Comparison of ENCODE assay signal across 17 mouse cellular contexts in genomic region chr1:23653628-23654027, GRCm38 (mm10).
DNase-seq lines count a peak whose midpoint lies in the region; ATAC-seq lines count a peak whose summit lies in the region.
"Had no signal": no experiment of that assay in that cellular context is flagged by ENCODE, and none has a peak within 500 bp of the region (broad histone marks: within the 10 kb centered on the region; RNA-seq: fewer than 3 reads in every experiment).

No protein-coding gene starts in this region.

- H3K27me3 ChIP-seq in hindbrain, embryonic 13.5 days = no peaks in the 10 kb centered on the region
- H3K27me3 ChIP-seq: embryonic facial prominence, embryonic 13.5 days; forebrain, embryonic 13.5 days; heart, embryonic 12.5 days had no signal

- no peak overlapping the region for H3K9ac ChIP-seq in hindbrain, embryonic 13.5 days
- H3K9ac ChIP-seq: embryonic facial prominence, embryonic 13.5 days; forebrain, embryonic 13.5 days; forebrain, postnatal 0 days; heart, embryonic 12.5 days had no signal

- intact Hi-C loops in left cerebral cortex, postnatal 4 days (cut with DNase I) = no loop called here

- no peaks in the 10 kb centered on the region for H3K9me3 ChIP-seq in hindbrain, embryonic 13.5 days
- H3K9me3 ChIP-seq: embryonic facial prominence, embryonic 13.5 days; forebrain, embryonic 13.5 days; heart, embryonic 12.5 days had no signal

- H3K36me3 ChIP-seq in hindbrain, embryonic 13.5 days = no peaks in the 10 kb centered on the region
- H3K36me3 ChIP-seq: embryonic facial prominence, embryonic 13.5 days; heart, embryonic 12.5 days had no signal

- 85% methylated on average over 4 of the region's 4 CpGs for WGBS in hindbrain, embryonic 13.5 days

- no peak overlapping the region for H3K4me3 ChIP-seq in hindbrain, embryonic 13.5 days
- H3K4me3 ChIP-seq: embryonic facial prominence, embryonic 13.5 days; forebrain, embryonic 13.5 days; gastrocnemius, adult 2 months; heart, embryonic 12.5 days had no signal

- no peak overlapping the region for H3K4me2 ChIP-seq in hindbrain, embryonic 13.5 days
- H3K4me2 ChIP-seq: embryonic facial prominence, embryonic 13.5 days; forebrain, embryonic 13.5 days; heart, embryonic 12.5 days had no signal

- no peak overlapping the region for H3K27ac ChIP-seq in hindbrain, embryonic 13.5 days
- H3K27ac ChIP-seq: embryonic facial prominence, embryonic 13.5 days; forebrain, embryonic 13.5 days; gastrocnemius, adult 2 months; hindbrain, postnatal 0 days had no signal

- H3K4me1 ChIP-seq in hindbrain, embryonic 13.5 days (replicated peaks) = peaks cover 9% of the 10 kb centered on the region; the same call in 1 of the 2 replicates
- H3K4me1 ChIP-seq: embryonic facial prominence, embryonic 13.5 days; heart, embryonic 12.5 days had no signal

- no peak for ATAC-seq in hindbrain, embryonic 13.5 days (ENCODE audit: low FRiP score)
- ATAC-seq: forebrain, embryonic 13.5 days; forebrain, postnatal 0 days; hindbrain, postnatal 0 days had no signal

- DNase-seq in cerebellum, adult 11-12 months = peak; percentile 90
- peak; percentile 73 for DNase-seq in cerebellum, adult 8-10 months
- peak; percentile 71 to 81 for DNase-seq in cerebellum, postnatal 14 days
- DNase-seq in embryo, embryonic 11 days = no peak
- DNase-seq in left cerebral cortex, postnatal 4 days = no peak
- DNase-seq: adrenal gland, adult 2 months; adrenal gland, postnatal 25 days; forebrain, postnatal 0 days; gastrocnemius, adult 2 months; gastrocnemius, postnatal 25 days; kidney, adult 11 months; kidney, adult 9 months had no signal

Comparison
In these comparisons a context has a peak if more than half of its experiments do, and no peak if none do; other contexts are left out.
1. DNase-seq: peak in cerebellum, adult 11-12 months (single experiment), cerebellum, adult 8-10 months (single experiment) and cerebellum, postnatal 14 days (2 of 2); none in embryo, embryonic 11 days (single experiment) and left cerebral cortex, postnatal 4 days (single experiment).